ENCODE assay signal across 10 mouse cellular contexts in genomic region chr1:179709390-179709789, GRCm38 (mm10). TPM values are rescaled to one million over a fixed set of nuclear protein-coding genes. Genes with fewer than 3 reads are reported as not detected.
A peak's percentile ranks its signal among the peaks of the same experiment; 100 is the strongest.
DNase-seq lines count a peak whose midpoint lies in the region; ATAC-seq lines count a peak whose summit lies in the region.
"Had no signal": no experiment of that assay in that cellular context is flagged by ENCODE, and none has a peak within 500 bp of the region (broad histone marks: within the 10 kb centered on the region; RNA-seq: fewer than 3 reads in every experiment).

No protein-coding gene starts in this region.

- no peak overlapping the region for H3K9ac ChIP-seq in kidney, embryonic 15.5 days
- H3K9ac ChIP-seq: hindbrain, embryonic 15.5 days; neural tube, embryonic 12.5 days had no signal

- no peaks in the 10 kb centered on the region for H3K4me1 ChIP-seq in kidney, embryonic 15.5 days
- H3K4me1 ChIP-seq: hindbrain, embryonic 15.5 days; neural tube, embryonic 12.5 days had no signal

- no peak for ATAC-seq in kidney, embryonic 15.5 days (replicated peaks; ENCODE audit: low FRiP score)

- WGBS in kidney, embryonic 15.5 days: 75% methylated on average over 6 of the region's 6 CpGs

- no peak overlapping the region for H3K4me3 ChIP-seq in kidney, embryonic 15.5 days (replicated peaks)
- H3K4me3 ChIP-seq: hindbrain, embryonic 15.5 days; neural tube, embryonic 12.5 days had no signal

- H3K27ac ChIP-seq in kidney, embryonic 15.5 days: no peak overlapping the region
- H3K27ac ChIP-seq: hindbrain, embryonic 15.5 days; neural tube, embryonic 12.5 days had no signal

- no peaks in the 10 kb centered on the region for H3K27me3 ChIP-seq in kidney, embryonic 15.5 days
- H3K27me3 ChIP-seq: hindbrain, embryonic 15.5 days; neural tube, embryonic 12.5 days had no signal

- no peak overlapping the region for H3K4me2 ChIP-seq in kidney, embryonic 15.5 days
- H3K4me2 ChIP-seq: hindbrain, embryonic 15.5 days; neural tube, embryonic 12.5 days had no signal

- DNase-seq in adipocyte (ENCODE audit: low spot score): peak; percentile 40
- peak; percentile 50 for DNase-seq in cerebellum, adult 9-10 months
- peak; percentile 51 to 52 for DNase-seq in heart, adult 9 months (ENCODE audit: low spot score in 2 of 2)
- DNase-seq in left cerebral cortex, postnatal 14 days (ENCODE audit: low spot score in 2 of 2): peak; percentile 76 to 92
- peak; percentile 85 for DNase-seq in telencephalon, adult 2 months (ENCODE audit: low read depth, low spot score)
- no peak for DNase-seq in adrenal gland, postnatal 4 days (ENCODE audit: low spot score in 2 of 2)
- DNase-seq in retina, postnatal 1 day: no peak

- intact Hi-C loops in left cerebral cortex, postnatal 14 days (cut with DNase I): no loop called here

- H3K9me3 ChIP-seq in kidney, embryonic 15.5 days (replicated peaks): no peaks in the 10 kb centered on the region
- H3K9me3 ChIP-seq: hindbrain, embryonic 15.5 days; neural tube, embryonic 12.5 days had no signal

- no peaks in the 10 kb centered on the region for H3K36me3 ChIP-seq in kidney, embryonic 15.5 days
- H3K36me3 ChIP-seq: hindbrain, embryonic 15.5 days; neural tube, embryonic 12.5 days had no signal

RNA-seq across cellular contexts. Expression of gene Kif28, which starts 35.7 kb away (rescaled TPM):
- total RNA-seq in left cerebral cortex, postnatal 14 days (2021): under 1 TPM; 0.13 TPM
- not detected in 2 replicates for polyA plus RNA-seq in kidney, embryonic 15.5 days (2015; fragmentation: Nextera tagmentation; extraction: Ambion mirVana)
- total RNA-seq in adrenal gland, postnatal 4 days (2021): under 1 TPM; 0.08 to 0.20 TPM

RNA-seq across cellular contexts. Expression of gene Sccpdh, which starts 41.4 kb away (rescaled TPM):
- 10 to 100 TPM; 58.6 to 61.2 TPM for total RNA-seq in left cerebral cortex, postnatal 14 days (2021)
- 73.1 and 74.8 TPM in 2 replicates for polyA plus RNA-seq in kidney, embryonic 15.5 days (2015; fragmentation: Nextera tagmentation; extraction: Ambion mirVana)
- 10 to 100 TPM; 38.0 to 39.6 TPM for total RNA-seq in adrenal gland, postnatal 4 days (2021)

Comparison
In these comparisons a context has a peak if more than half of its experiments do, and no peak if none do; other contexts are left out.
1. DNase-seq: peak in adipocyte (single experiment), cerebellum, adult 9-10 months (single experiment), heart, adult 9 months (2 of 2), left cerebral cortex, postnatal 14 days (2 of 2) and telencephalon, adult 2 months (single experiment); none in adrenal gland, postnatal 4 days (0 of 2) and retina, postnatal 1 day (single experiment).